Mouse (Mus musculus): ENCODE results near the gene Cd27. TPM values are rescaled to one million over a fixed set of nuclear protein-coding genes. Genes with fewer than 3 reads are reported as not detected.

Gene Cd27
- polyA plus RNA-seq, 1 experiment from 2014 or later, result 3.2 TPM

DNA sequence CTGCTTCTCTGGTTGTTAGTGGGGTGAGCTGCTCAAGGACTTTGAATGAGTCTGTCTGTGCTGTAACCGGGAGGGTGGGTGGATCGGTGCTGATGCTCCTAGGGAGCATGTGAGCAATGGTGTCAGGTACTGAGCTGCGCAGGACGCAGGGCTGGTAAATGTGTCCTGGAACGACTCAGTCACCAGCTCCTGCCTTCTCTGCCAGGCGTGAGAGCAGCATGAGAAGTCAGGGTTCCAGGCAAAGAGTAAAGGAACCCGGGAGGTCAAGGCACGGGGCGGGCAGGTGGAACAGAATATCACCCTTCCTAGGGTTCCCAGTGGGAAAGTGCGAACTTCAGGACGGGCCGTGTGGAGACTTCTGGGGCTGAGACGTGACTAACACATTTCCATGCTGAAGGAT is 29.3 kb upstream of the Cd27 start:
- Histone ChIP-seq H3K4me1 (peaks cover 8% of the 10 kb centered on the region; the same call in 1 of the 2 replicates), H3K27ac (no peak overlapping the region), H3K4me3 (no peak overlapping the region), H3K9me3 (replicated peaks) (no peaks in the 10 kb centered on the region), H3K36me3 (no peaks in the 10 kb centered on the region), H3K9ac (no peak overlapping the region), H3K4me2 (no peak overlapping the region), H3K27me3 (replicated peaks) (peaks cover 8% of the 10 kb centered on the region; the same call in 1 of the 2 replicates)
- no peak for ATAC-seq
- WGBS (ENCODE audit: insufficient replicate concordance), result 65% methylated on average over 13 of the region's 13 CpGs

DNA sequence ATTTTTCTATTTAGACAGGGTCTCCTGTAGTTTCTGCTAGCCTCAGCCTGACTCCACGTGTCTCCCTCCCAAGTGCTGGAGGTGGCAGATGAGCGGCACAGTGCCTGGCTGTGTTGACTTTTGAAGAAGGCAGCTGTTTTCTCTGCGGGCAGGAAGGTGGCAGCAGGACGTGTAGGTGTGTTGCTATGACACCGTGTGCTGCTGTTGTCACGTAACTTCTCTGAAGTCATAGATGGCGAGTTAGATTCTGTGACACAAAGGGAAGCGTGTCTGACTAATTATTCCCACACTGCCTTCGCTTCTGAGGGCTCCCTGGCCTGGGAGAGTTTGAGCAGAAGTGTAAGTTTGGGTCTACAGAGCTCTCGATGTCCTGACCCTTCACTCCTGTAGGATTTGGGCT is 28.4 kb upstream of the Cd27 start:
- H3K27ac ChIP-seq, result no peak overlapping the region
- no peaks in the 10 kb centered on the region for H3K36me3 ChIP-seq
- no peak overlapping the region for H3K4me2 ChIP-seq
- no peak overlapping the region for H3K9ac ChIP-seq
- no peaks in the 10 kb centered on the region for H3K9me3 ChIP-seq (replicated peaks)
- WGBS (ENCODE audit: insufficient replicate concordance), result 49% methylated on average over 10 of the region's 10 CpGs
- ATAC-seq, result no peak
- H3K27me3 ChIP-seq (replicated peaks), result peaks cover 3% of the 10 kb centered on the region; the same call in 1 of the 2 replicates
- no peaks in the 10 kb centered on the region for H3K4me1 ChIP-seq
- no peak overlapping the region for H3K4me3 ChIP-seq

DNA sequence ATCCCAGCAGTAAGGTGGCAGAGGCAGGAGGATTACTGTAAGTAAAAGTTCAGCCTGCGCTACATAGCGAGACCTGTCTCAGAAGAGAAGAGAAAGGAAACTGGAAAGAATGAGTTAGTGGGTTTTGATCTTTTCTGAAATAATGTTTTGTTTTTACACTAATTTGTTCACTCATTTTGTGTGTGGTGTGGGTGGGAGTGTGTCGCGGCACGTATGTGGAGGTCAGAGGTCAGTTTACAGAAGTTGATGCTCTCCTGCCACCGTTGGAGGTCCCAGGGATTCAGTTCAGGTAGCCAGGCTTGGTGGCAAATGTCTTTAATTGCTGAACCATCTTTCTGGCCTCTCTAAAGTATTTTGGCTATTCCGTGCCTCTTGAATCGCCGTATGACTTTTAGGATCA is 27.4 kb upstream of the Cd27 start:
- no peaks in the 10 kb centered on the region for H3K9me3 ChIP-seq (replicated peaks)
- ATAC-seq, result no peak
- H3K4me2 ChIP-seq, result no peak overlapping the region
- no peak overlapping the region for H3K4me3 ChIP-seq
- H3K4me1 ChIP-seq, result no peaks in the 10 kb centered on the region
- no peaks in the 10 kb centered on the region for H3K36me3 ChIP-seq
- H3K27ac ChIP-seq, result no peak overlapping the region
- 80% methylated on average over 9 of the region's 9 CpGs for WGBS (ENCODE audit: insufficient replicate concordance)
- H3K9ac ChIP-seq, result no peak overlapping the region
- peaks cover 3% of the 10 kb centered on the region; the same call in 1 of the 2 replicates for H3K27me3 ChIP-seq (replicated peaks)

DNA sequence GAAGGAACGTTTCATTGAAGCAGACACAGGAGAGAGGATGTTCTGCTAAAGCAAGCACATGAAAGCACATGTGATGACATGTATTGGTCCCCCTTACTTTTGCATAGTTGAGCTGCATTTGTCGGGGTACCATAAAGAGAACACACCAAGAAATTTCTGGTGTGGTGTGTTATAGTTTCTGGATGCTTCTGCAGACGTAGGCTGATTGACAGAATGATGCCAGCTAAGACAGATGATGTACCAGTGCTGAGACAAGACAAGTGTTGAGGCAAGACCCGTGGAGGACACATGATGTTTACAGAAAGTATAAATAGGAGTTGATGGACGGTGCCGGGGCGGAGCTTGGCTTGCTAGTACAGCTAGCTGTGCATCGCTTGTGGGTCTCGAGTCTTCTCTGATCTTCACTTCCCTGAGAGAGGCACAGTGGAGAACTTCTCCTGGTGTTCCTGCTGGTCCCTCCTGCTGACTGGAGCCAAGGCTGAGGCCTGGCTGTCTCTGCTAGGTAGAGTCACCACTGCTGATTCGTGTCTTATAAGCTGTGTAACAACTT is 23.3 kb upstream of the Cd27 start:
- Histone ChIP-seq H3K9me3 (replicated peaks) (no peaks in the 10 kb centered on the region), H3K4me1 (no peaks in the 10 kb centered on the region), H3K36me3 (no peaks in the 10 kb centered on the region), H3K27ac (no peak overlapping the region), H3K27me3 (replicated peaks) (no peaks in the 10 kb centered on the region; the same call in 1 of the 2 replicates), H3K4me3 (no peak overlapping the region), H3K9ac (no peak overlapping the region), H3K4me2 (no peak overlapping the region)
- 66% methylated on average over 10 of the region's 10 CpGs for WGBS (ENCODE audit: insufficient replicate concordance)
- ATAC-seq, result no peak

DNA sequence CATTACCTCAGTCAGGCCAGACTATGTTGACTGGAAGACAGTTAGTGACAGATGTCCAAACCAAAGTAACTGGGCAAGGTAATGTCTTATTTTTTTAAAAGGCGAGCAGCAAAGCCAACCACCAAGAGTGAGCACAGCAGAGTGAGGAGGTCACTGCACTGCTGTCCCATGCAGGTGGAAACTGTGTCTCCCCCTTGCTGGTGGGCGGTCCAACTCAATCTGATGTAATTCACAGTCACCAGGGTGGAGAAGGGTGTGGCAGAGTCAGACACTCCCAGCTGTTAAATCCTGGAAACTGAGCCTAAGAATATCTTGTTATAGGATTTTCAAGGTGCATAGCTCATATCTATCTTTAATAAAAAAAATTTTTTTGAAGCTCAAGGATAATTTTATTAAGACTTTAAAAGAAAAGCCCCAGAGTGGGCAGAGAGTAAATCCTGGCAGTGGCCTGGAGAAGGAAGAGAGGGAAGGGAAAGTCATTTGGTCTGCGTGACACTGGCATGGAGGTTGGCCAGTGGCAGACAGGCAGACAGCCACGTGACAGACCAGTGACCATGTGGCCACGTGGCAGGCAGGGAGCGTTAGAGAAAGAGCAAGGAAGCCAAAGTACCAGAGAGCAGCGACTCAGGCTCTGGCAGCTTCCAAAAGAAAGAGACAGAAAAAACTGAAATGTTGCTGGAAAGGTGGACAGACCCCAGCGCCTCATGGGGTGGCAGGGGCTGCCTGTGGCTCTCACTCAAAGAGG is 19.6 kb upstream of the Cd27 start:
- no peak overlapping the region for H3K9ac ChIP-seq
- no peak overlapping the region for H3K27ac ChIP-seq
- no peaks in the 10 kb centered on the region; the same call in 1 of the 2 replicates for H3K4me1 ChIP-seq
- H3K27me3 ChIP-seq (replicated peaks), result no peaks in the 10 kb centered on the region
- no peak for ATAC-seq
- H3K36me3 ChIP-seq, result no peaks in the 10 kb centered on the region
- no peaks in the 10 kb centered on the region for H3K9me3 ChIP-seq (replicated peaks)
- WGBS (ENCODE audit: insufficient replicate concordance), result 64% methylated on average over 8 of the region's 8 CpGs
- no peak overlapping the region for H3K4me2 ChIP-seq
- H3K4me3 ChIP-seq, result no peak overlapping the region

DNA sequence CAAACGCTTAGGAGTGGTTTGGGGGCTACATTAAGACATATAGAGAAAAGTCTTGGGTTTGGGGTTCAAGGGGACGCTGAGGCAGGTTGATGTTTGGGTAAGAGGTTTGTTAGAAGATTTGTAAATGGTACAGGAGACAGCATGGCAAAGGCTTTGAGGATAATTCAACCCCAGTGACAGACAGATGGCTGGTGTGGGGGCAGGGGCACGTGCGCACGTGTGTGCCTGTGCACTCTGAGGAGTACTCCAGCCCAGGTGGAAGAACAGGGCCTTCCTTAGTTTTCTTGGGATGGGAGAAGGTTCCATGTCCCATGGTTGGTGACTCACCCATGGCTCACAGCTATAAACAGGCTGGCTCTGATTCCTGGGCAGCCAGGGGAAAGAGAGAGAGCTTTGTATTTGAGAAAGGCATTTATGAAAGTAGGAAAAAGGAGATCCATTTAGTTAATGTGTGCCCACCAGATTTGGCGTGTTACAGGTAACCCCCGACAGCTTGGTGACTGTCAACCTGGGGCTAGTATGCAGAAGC is 18.8 kb upstream of the Cd27 start:
- 76% methylated on average over 7 of the region's 7 CpGs for WGBS (ENCODE audit: insufficient replicate concordance)

DNA sequence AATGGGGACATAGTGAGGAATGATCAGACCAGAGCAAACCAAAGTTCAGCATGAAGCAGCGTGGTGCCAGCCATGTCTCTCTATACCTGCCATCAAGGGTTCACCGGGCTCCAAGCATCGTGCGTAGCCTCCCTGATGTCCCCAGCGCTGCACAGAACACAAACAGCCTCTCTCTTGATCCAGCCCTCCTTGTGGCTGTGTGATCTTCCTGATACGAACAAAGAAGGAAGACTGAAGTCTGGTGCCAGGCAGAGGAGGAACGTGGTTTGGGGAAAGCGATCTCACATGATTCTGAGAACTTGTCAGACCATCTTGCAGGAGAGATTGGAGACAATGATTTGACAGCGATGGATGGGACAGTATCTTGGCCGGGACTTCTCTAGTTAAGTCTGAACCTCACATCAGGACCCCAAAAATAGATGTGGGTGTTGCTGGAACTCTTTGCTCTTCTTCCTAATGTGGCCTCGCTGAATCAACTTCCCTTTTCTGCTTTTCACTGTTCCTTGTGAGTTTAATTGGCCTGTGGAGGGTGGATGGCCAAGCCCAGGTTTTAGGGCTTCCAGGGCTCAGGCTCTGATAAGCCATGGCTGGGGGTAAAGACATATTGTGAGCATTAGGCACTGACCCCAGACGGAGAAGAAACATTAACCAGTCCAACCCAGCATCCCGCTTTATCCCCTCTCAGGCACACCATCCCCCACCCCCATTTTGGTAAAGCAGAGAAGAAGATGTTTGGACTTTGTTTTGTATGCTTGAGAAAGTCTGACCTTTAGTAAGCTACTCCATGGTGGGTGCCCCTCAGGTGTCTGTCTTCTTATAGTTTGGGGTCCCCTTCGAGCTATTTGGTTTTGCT is 17.3 kb upstream of the Cd27 start:
- H3K27me3 ChIP-seq (replicated peaks), result no peaks in the 10 kb centered on the region
- no peak for ATAC-seq
- no peak overlapping the region for H3K9ac ChIP-seq
- H3K9me3 ChIP-seq (replicated peaks), result no peaks in the 10 kb centered on the region
- WGBS (ENCODE audit: insufficient replicate concordance), result 35% methylated on average over 14 of the region's 14 CpGs
- H3K4me1 ChIP-seq, result no peaks in the 10 kb centered on the region; the same call in 1 of the 2 replicates
- H3K4me2 ChIP-seq, result no peak overlapping the region
- no peaks in the 10 kb centered on the region for H3K36me3 ChIP-seq
- H3K4me3 ChIP-seq, result no peak overlapping the region
- no peak overlapping the region for H3K27ac ChIP-seq

More for the DNA sequence above, 18.8 kb upstream of the Cd27 start:
- H3K27ac ChIP-seq, result no peak overlapping the region
- no peak overlapping the region for H3K4me2 ChIP-seq
- no peak overlapping the region for H3K9ac ChIP-seq
- no peaks in the 10 kb centered on the region for H3K27me3 ChIP-seq (replicated peaks)
- H3K4me3 ChIP-seq, result no peak overlapping the region
- H3K9me3 ChIP-seq (replicated peaks), result no peaks in the 10 kb centered on the region
- no peaks in the 10 kb centered on the region; the same call in 1 of the 2 replicates for H3K4me1 ChIP-seq
- no peak for ATAC-seq
- H3K36me3 ChIP-seq, result no peaks in the 10 kb centered on the region

DNA sequence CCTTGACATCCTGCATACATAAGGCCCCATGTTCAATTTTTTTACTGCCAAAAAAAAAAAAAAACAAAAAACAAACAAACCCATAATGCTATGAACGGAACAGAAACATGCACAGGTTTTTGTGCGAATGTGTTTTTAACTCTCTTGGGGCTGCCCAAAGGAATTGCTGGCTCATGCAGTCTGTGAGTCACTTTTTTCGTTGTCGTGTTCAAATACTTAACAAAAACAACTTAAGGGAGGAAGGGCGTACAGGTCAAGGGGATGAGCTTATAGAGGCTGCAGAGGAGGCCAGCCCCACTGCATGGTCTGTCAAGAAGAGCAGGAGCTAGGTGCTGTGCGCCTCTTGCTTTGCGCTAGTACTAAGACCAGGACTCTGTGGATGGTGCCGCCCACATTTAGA is 15.9 kb upstream of the Cd27 start:
- no peak for ATAC-seq
- Histone ChIP-seq H3K36me3 (no peaks in the 10 kb centered on the region), H3K4me1 (no peaks in the 10 kb centered on the region; the same call in 1 of the 2 replicates), H3K27ac (no peak overlapping the region), H3K9me3 (replicated peaks) (no peaks in the 10 kb centered on the region), H3K27me3 (replicated peaks) (no peaks in the 10 kb centered on the region), H3K9ac (no peak overlapping the region), H3K4me3 (no peak overlapping the region), H3K4me2 (no peak overlapping the region)
- 74% methylated on average over 8 of the region's 8 CpGs for WGBS (ENCODE audit: insufficient replicate concordance)

DNA sequence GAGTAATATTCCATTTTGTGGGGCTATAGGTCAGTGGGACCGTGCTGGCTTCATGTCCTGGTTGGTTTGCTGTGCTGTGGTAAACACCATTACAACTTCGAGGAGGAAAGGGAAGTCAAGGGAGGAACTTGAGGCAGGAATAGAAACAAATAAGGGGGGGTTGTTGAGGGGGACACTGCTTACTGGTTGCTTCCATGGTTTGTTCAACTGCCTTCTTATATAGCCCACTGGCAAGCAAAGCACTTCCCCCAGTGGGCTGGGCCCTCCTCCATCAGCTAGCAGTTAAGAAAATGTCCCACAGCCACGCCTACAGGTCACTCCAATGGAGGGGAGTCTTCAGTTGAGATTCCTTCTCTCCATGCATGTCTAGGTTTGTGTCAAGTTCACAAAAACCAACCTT is 15.5 kb upstream of the Cd27 start:
- no peaks in the 10 kb centered on the region; the same call in 1 of the 2 replicates for H3K4me1 ChIP-seq
- H3K27me3 ChIP-seq (replicated peaks), result no peaks in the 10 kb centered on the region
- H3K4me3 ChIP-seq, result no peak overlapping the region
- WGBS (ENCODE audit: insufficient replicate concordance), result 58% methylated on average over 3 of the region's 3 CpGs
- no peak overlapping the region for H3K27ac ChIP-seq
- ATAC-seq, result no peak
- no peak overlapping the region for H3K4me2 ChIP-seq
- no peaks in the 10 kb centered on the region for H3K9me3 ChIP-seq (replicated peaks)
- no peaks in the 10 kb centered on the region for H3K36me3 ChIP-seq
- H3K9ac ChIP-seq, result no peak overlapping the region

DNA sequence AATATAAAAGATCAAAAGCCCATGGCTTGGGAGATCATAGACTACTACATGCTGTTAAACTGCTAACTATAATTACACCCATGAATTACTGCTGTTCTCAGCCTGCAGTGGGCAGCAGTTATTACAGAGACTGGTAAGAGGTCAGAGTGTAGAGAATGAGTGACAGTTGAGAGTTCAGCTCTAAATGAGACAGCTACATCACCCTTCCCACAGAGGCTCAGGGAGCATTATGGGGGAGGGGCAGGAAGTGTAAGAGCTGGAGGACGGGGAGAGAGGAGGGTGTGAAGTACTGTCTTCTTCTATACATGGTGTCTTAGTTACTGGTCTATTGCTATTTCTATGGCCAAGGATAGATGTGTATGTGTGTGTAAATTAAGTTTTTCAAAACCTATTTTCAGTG is 7.7 kb upstream of the Cd27 start:
- WGBS (ENCODE audit: insufficient replicate concordance), result 6% methylated on average over 1 of the region's 1 CpGs
- ATAC-seq, result no peak

DNA sequence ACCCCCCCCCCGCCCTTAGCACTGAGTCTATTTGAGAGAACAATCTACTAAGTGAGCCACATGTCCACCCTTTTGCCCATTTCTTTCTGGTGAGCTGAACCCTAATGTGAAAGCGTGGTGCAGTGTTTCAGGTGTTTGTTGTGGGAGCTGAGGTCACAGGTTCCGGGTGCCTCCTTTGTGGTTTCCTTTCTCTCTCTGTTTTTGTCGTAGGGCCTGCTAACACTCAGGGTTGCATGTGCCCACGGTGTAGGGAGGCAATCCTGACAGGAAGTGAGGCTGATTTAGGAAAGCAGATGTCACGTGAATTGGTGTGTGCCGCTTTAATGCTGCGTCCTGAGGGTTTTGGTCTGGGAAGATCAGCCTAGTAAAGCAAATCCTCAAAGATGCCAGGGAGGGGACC is 4.8 kb upstream of the Cd27 start:
- Histone ChIP-seq H3K36me3 (no peaks in the 10 kb centered on the region), H3K4me1 (no peaks in the 10 kb centered on the region), H3K9me3 (replicated peaks) (no peaks in the 10 kb centered on the region), H3K27ac (no peak overlapping the region), H3K4me3 (no peak overlapping the region), H3K4me2 (no peak overlapping the region), H3K9ac (no peak overlapping the region), H3K27me3 (replicated peaks) (no peaks in the 10 kb centered on the region)
- 45% methylated on average over 8 of the region's 8 CpGs for WGBS (ENCODE audit: insufficient replicate concordance)
- ATAC-seq, result no peak

More for the DNA sequence above, 7.7 kb upstream of the Cd27 start:
- no peaks in the 10 kb centered on the region for H3K27me3 ChIP-seq (replicated peaks)
- no peak overlapping the region for H3K4me3 ChIP-seq
- H3K27ac ChIP-seq, result no peak overlapping the region
- no peaks in the 10 kb centered on the region for H3K36me3 ChIP-seq
- H3K9ac ChIP-seq, result no peak overlapping the region
- no peaks in the 10 kb centered on the region for H3K4me1 ChIP-seq
- no peaks in the 10 kb centered on the region for H3K9me3 ChIP-seq (replicated peaks)
- no peak overlapping the region for H3K4me2 ChIP-seq

DNA sequence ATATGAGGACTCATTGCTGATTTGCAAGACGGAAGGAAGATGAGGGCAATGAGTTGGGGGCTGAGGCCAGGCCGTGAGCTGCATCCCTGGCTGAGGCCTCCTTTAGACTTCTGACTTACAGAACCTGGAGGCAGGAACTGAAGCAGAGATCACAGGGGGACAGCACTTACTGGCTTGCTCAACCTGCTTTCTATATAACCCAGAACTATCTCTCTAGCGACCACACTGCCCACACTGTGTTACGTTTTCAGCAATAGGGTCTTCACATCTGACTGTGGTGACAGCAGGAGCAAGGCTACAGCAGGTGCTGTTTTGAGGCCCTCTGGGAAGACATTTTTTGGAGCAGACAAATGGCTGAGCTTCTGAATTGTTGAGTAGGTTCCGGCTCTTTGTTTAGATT is 3.8 kb upstream of the Cd27 start:
- Histone ChIP-seq H3K9ac (no peak overlapping the region), H3K27ac (no peak overlapping the region), H3K4me3 (no peak overlapping the region), H3K4me2 (no peak overlapping the region), H3K27me3 (replicated peaks) (no peaks in the 10 kb centered on the region), H3K4me1 (no peaks in the 10 kb centered on the region), H3K9me3 (replicated peaks) (no peaks in the 10 kb centered on the region), H3K36me3 (no peaks in the 10 kb centered on the region)
- 72% methylated on average over 5 of the region's 5 CpGs for WGBS (ENCODE audit: insufficient replicate concordance)
- ATAC-seq, result no peak

Data from liver, embryonic 12.5 days (tissue).